Mouse (Mus musculus): ENCODE results near the gene Ppp4r3a.
"Not testable (repeated sequence)": the region's sequence is repeated elsewhere in the genome, so short reads cannot be mapped to it uniquely, and the experiment has no call there.

Ppp4r3a gene

DNA sequence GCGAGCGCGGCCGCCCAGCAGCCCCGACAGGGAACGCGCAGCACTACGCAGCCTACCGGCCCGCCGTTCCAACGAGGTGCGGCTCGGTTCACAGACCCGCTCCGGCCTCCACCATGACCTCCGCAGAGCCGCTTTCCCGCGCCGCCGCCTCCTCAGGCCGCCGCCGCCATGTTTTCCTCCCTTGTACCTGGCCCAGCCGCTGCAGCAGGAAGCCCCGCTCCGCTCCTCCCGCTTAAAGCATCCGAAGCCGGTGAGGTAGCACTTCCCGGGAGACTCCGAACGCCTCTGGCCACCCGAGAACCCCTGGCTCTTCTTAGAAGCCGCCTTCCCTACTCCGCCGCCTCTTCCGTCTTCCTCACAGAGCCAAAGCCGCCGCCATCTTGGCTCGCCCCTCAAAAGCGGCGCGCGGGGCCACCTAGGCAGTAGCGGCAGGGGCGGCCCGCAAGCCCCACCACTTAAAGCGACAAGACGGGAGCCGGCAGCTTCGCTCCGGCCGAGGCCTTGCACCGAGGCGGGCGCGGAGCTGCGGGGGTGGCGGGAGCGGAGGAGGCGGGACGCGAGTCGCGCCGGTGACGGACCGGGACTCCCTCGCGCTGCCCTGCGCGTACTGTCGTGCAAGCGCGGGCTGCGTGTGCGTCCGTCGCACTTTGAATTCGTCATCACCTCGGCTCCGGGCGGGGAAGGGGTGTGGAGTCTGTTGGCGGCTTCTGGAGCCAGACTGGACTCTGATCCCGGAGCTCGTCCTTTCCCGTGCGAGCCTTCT lies at the start of gene Ppp4r3a:
Gene Ppp4r3a (minus strand): TSS at position 627 of the 763 bp plus-strand sequence.
- peak; percentile 92 for DNase-seq (ENCODE audit: low read depth, low spot score)

DNA sequence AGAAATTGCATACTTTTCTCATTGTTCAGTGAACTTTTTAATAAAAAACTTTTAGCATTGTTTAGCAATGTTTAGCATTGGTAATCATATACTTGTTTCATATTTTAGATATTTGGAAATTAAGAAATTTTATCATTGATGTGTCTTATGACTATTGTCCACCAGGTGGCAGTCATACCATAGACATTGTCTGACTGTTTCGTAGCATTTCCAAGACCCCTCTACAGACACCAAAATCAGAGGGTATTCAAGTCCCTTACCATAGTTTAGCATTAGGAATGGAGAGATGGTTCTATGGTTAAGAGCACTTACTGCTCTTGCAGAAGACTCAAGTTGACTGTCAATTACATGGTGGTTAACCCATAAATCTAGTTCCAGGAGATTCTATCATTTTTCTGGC lies 39.5 kb upstream of the Ppp4r3a start:
- peak; percentile 46 for DNase-seq (ENCODE audit: low read depth, low spot score)

DNA sequence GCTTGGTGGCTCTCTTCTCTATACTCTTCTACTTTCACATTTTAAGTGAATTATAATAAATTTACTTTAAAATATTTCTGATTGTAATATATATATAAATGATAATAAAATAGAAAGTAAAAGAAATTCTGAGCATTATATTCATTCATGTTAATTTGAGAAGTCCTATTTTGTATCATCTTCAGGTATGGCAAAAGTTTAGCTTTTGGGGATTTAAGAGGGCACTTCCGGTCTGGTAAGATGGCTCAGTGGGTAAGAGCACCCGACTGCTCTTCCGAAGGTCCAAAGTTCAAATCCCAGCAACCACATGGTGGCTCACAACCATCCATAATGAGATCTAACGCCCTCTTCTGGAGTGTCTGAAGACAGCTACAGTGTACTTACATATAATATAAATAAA lies 38.6 kb upstream of the Ppp4r3a start:
- not testable (repeated sequence) for DNase-seq (ENCODE audit: low read depth, low spot score)

DNA sequence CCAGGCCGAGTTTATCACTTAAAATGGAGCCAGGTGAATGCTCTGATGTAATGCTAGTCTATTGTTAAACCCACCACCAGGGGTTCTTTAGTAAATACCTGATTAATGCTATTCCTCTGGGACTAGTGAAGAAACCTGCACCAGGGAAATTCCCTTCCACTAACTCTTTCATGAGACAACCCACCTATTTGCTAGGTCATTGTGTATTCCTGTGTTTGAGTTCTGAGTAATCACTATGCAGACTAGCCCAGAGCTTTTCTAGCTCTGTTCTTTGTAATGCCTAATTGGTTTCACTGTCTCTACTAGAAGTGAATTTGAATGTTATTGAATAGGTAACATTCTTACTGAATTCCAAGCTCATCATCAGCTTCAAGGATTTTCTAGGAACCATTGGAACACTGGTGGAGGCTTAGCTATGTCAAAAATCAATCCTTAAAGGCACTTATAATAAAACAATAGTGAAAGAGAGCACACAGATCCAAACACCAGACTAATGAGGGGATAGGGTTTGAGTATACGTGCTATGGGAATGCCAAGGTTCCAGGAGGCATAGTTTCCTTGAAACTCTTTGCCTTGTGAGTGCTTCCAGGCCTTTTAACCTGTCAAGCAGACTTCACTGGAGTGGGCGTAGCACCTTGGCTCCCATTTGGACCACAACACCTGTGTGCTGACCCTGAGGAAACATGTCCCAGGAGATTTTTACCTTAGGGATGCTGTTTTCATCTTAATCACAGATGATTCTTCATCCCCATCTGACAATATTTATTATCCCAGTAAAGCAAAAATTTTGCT lies 26.5 kb upstream of the Ppp4r3a start:
- not testable (repeated sequence) for DNase-seq (ENCODE audit: low read depth, low spot score)

DNA sequence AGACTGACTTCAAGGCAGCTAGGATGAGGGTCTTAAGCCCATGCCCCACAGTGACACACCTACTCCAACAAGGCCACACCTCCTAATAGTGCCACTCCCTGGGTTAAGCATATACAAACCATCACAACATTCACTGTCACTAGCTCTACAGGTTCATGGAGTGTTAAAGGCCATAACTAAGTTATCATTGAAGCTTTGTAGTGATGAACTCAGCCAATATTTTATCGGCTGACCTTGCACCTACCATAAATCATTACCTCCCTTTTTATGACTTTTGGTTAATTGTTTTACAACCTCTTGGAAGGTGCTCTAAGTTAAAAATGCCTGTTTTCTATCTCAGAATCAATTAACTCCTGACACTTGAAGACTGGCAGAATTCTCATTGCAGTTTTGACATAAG lies 24.2 kb upstream of the Ppp4r3a start:
- no peak for DNase-seq (ENCODE audit: low read depth, low spot score)

DNA sequence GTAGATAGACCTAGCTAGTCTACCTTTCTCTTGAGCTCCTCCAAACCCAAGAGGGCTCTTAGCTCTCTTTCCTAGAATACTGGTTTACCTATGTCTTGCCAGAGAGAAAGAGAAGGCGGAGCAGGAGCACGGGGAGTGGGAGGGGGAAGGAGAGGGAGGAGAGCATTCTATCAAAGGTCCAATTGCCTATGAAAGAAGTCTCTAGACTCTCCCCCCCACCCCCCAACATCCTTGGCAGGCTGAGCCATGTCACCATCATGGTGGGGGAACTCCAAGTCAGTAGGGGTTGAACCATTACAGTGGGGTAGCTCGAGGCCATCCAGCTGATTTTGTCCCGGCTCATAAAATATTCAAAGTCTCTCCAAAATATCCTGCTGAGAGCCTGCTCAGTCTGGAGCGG lies 22.1 kb upstream of the Ppp4r3a start:
- DNase-seq (ENCODE audit: low read depth, low spot score) = no peak

DNA sequence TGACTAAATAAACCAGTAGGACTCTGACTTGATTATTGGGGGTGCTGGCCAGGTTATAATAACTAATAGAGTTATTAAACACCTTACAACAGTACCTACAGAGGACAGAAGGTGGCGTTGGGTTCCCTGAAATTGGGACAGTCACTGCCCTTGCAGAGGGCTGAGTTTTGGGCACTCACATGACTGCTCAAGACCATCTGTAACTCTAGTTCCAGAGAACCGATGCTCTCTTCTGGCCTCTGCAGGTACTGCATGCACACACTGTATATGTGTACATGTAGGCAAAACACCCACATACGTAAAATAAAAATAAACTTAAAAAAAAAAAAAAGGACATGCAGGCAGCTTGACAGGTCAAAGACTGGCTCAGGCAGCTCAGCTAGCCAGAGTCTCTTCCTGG lies 19.1 kb upstream of the Ppp4r3a start:
- peak; percentile 57 for DNase-seq (ENCODE audit: low read depth, low spot score)

DNA sequence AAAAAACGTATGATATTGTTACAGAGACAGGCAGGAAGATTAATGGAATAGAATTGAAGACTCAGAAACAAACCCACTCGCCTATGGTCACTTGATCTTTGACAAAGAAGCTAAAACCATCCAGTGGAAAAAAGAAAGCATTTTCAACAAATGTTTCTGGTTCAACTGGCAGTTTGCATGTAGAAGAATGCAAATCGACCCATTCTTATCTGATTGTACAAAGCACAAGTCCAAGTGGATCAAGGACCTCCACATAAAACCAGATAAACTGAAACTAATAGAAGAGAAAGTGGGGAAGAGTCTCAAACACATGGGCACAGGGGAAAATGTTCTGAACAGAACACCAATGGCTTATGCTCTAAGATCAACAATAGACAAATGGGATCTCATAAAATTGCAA lies 10.2 kb upstream of the Ppp4r3a start:
- DNase-seq (ENCODE audit: low read depth, low spot score) = not testable (repeated sequence)

DNA sequence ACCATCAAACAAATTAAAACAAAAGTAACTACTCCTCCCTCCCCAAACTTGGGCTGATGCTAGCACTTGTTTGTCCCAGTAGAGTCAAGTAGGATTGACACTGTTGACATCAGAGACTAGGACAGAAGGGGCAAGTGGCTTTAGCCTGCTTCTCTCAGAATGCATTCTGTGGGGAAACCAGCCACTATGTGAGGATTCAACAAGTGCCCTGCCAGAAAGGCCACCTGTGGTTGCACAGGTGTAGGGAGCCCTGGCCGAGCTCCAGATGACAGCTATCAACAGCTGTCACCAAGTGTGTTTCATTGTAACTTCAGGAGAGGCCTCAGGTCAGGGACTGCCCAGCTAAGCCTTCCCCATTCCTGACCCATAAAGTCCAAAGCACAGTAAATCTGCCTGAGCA lies 6.5 kb upstream of the Ppp4r3a start:
- no peak for DNase-seq (ENCODE audit: low read depth, low spot score)

DNA sequence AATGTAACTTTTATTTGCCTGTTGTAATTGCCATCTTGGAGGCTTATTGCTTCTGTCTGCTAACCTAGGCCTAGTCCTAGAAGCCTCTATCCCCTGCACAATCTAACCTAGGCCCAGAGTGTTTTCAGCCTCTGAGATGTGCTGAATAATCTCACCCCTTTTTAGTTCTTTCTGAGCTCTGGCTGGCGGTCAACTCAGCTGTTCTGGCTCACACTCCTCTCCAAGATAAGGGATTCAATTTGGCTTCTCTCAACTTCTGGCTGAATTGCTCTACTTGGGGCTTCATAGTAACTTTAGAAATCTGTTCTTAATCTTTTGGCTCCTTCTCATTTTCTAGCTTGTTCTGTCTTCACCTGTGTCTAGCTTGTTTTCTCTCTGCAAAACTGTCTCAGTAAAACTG lies 3.9 kb upstream of the Ppp4r3a start:
- no peak for DNase-seq (ENCODE audit: low read depth, low spot score)

DNA sequence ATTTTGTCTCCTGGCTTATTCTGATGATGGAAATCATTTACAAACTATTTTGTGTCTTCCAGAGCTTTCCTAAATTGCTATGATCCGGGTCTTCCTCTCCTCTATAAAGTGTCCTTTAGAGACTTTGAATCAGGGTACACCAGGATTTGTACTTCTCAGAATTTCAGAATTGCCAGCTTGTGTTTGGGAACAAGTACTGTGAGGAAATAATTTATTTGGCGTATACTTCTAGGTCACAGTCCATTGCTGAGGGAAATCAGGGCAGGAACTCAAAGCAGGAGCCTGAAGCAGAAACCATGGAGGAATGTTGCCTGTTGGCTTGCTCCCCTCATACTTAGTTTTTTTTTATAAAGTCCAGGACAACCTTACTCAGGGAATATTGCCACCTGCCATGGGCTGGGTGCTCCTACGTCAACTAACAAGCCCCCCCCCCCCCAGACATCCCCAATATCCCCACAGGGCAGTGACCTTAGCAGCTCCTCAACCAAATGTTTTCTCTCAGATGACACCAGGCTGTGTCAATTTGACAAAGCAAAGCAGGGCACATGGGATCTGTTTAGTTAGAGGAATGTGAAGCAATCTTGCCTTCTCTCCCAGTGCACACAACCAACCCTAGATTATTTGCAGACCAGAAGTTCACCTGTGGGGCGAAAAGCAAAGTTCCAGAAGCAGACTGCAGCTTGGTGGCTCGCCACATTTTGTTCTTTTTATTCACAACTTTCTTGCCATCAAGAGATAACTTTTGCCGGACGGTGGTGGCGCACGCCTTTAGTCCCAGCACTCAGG lies 1.6 kb upstream of the Ppp4r3a start:
- DNase-seq (ENCODE audit: low read depth, low spot score) = no peak

DNA sequence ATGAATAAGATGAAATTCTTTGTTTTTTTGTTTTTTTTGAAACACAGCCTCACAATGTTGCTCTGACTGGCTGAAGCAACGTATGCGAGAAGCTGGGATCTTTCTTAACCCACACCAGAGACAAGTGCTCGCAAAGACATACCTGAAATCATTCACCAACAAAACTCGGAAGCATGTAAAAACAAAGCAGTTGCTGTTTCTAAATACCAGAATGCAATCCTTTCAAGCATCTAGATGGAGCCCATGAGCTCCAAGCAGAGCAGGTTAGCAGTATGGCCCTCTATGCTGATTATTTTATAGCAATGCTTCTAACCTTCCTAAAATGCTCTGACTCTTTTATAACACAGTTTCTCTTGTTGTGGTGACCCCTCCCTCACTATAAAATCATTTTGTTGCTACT lies 735 bp upstream of the Ppp4r3a start:
- peak; percentile 45 for DNase-seq (ENCODE audit: low read depth, low spot score)

DNA sequence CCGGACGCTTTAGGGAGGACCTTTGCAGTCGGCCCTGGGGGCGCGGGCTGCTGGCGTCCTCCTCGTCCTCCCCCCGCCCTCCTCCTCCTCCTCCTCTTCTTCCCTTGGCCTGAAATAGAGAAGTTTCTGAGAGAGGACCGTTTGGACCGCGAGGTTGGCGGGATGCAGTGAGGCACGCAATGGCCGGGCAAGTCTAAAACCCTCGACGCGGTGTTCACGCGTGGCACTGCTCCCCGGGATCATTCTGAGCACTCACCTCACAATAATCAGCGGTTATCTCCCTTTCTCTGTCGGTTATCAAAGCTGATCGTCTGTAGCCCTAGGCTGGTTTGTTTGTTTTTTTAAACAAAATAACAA lies 315 bp upstream of the Ppp4r3a start:
- no peak for DNase-seq (ENCODE audit: low read depth, low spot score)

DNA sequence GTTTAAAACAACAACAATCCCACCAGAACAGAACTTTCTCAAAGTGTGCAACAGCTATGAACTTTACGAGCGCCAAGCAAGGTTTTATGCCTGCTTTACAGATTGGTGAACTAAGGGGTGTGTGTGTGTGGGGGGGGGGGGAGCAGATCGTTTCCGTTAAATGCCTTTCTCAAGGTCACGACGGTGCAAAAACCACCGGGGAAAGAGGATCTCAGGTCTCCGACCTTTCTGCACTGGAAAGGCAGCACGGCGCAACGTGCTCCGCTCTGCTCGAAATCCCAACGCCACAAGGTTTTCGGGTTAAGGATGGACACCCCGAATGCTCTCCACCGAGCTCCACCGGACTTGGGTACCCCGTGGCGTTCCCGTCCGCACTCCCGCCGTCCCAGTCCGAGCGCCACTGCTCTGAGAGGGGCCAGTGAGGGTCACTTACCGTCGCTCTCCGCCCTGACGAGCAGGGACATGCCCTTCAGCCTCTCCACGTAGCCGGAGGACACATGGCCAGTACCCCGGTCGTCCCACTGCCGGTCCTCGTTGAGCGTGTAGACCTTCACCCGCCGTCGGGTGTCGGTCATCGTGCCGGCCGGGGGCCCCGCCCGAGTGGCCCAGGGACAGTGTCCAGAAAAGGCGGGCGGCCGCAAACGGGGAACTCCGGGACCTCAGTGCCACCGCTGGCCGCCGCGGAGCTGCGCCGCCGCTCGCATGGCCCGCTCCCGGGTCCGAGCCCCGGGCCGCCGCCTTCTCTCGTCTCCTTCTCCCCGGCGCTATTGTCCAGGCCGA lies 1.0 kb downstream of the Ppp4r3a start:
- DNase-seq (ENCODE audit: low read depth, low spot score) = peak; percentile 25

DNA sequence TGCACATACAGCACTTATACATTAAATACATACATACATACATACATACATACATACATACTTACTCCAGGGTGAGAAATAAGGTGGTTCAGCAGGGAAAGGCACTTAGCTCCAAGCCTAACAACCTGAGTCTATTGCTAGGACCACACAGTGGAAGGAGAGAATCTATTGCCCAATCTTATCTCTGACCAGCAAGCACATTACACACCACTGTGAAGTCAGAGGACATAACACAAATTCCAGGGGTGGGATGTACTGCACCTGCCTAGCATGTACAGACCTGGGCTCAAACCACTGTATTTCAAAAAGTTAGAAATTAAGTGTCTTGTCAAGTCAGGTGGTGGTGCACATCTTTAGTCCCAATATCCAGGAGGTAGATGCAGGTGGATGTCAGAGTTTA lies 5.5 kb downstream of the Ppp4r3a start:
- DNase-seq (ENCODE audit: low read depth, low spot score) = no peak

DNA sequence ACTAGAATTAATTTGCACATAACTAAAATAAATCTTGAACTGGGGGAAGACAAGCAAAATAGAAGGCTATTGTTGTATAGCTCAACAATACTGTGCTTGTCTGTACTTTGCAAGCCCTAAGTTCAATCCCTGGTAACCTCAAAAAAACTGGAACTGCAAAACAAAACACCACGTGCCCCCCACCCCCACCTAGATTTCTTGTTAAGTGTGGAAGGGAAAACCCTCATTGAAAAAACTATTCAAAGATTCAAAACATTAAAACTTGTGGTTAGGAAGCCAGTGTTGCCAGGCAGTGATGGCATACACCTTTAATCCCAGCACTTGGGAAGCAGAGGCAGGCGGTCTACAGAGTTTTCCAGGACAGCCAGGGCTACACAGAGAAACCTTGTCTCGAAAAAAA lies 8.1 kb downstream of the Ppp4r3a start:
- DNase-seq (ENCODE audit: low read depth, low spot score) = no peak

DNA sequence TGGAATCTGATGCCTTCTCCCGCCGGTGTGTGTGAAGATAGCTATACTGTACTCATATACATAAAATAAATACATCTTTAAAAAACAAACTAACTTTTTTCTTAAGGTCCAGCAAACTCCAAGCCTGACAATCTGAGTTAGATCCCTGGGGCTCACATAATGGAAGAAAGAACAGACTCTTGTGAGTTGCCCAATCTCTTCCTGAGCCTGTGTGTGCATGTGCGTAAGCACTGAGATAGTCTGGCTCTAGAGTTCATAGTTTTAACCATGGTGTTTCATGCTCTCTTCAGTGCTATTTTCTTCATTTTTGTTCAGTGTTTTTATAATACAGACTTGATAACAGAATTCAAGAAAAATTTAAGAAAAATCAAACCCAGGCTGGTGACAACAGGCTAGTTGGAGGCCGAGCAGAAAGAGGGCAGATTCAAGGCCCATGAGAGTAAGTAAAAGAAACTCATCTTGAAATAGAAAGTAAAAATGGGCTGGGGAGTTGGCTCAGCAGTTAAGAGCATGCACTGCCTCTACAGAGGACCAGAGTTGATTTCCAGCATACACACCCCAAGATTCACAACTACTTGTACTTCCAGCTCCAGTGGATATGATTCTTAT lies 8.6 kb downstream of the Ppp4r3a start:
- no peak for DNase-seq (ENCODE audit: low read depth, low spot score)

DNA sequence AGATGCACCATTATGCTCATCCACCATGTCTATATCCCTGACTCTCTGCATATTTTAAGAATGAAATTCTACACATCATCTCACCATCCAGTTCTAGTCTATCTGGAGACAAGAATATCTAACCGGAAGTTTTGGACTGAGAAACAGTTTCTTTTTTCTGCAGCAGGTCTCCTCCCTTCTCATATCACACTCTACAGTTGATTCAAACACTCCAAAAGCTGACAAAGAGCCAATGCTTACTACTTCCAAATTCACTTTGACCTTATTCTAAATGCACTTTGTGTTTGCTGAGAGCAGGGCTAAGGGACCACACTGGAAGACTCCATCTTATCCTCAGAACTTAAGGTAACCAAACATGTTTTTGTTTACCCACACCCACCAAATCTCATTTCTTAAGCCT lies 13.7 kb downstream of the Ppp4r3a start:
- DNase-seq (ENCODE audit: low read depth, low spot score) = no peak

DNA sequence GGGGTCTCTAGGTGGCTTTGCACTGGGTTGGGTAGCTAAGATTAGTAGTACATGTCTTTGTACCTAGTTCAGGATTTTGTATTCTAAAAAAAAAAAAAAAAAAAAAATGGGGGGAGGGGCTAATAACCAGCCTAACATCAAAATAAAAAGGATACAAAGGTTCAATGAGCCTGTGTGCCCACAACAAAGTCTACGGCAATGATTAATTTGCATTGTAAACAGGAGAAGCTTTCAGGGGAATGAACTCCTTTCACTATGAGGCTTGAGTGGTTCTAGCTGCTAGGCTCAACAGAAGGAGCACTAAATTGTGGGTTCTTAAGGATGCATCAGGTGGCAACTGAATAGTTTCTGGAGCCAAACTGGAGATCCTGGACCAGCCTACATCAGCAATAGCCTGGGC lies 17.2 kb downstream of the Ppp4r3a start:
- no peak for DNase-seq (ENCODE audit: low read depth, low spot score)

DNA sequence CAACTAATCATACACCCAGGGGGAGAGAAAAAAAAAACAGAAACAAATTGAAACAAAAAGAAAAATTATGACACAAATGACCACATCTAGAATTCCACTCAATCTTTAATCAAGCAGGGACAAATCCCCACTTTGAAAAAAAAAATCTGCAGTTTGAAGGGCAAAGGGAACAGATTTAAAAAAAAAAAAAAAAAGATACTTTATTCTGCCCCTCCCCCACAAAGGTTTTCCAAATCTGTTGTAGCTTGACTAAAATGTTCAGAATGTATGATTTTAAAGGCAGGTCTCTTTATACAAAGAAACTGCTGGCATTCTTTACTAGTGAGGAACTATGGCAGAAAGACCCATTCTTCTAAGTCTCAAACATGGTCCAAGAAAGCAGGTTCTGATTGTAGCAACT lies 43.5 kb downstream of the Ppp4r3a start:
- no peak for DNase-seq (ENCODE audit: low read depth, low spot score)

All from 3T3-L1 (cell line).